Mouse (Mus musculus) heart, postnatal 0 days (tissue): ENCODE data around the gene Dbp. TPM values are rescaled to one million over a fixed set of nuclear protein-coding genes. Genes with fewer than 3 reads are reported as not detected.

ENCODE experiments used
- ATAC-seq: fragments of 200-750 bp; cut with Nextera tagmentation; 2 replicates; pipeline ENCODE4 v1.8.0; 2017; ENCODE audit warnings: low read depth, moderate number of reproducible peaks, moderate library complexity; ENCODE audit not compliant: insufficient read depth
- DNase-seq: peaks from one replicate; pipeline ENCODE4 v3.0.0-alpha.2; 2016; ENCODE audit warnings: low spot score
- H3K27ac ChIP-seq: fragments of 300-500 bp; sonication (generic); 2 replicates; pipeline ENCODE4 v1.5.1; 2014; ENCODE audit warnings: low read depth, mild to moderate bottlenecking
- H3K27me3 ChIP-seq: fragments of 300-500 bp; sonication (generic); 2 replicates; pipeline ENCODE4 v1.6.1; 2014; ENCODE audit warnings: low read length, mixed read lengths; ENCODE audit not compliant: control insufficient read depth, insufficient read depth
- H3K36me3 ChIP-seq: fragments of 300-500 bp; sonication (generic); replicated peaks from 2 replicates; pipeline ENCODE4 v1.6.1; 2014; ENCODE audit warnings: low read length, mixed read lengths; ENCODE audit not compliant: control insufficient read depth, insufficient read depth
- H3K4me1 ChIP-seq: fragments of 300-500 bp; sonication (generic); 2 replicates; pipeline ENCODE4 v1.6.1; 2014; ENCODE audit warnings: antibody characterized with exemption; ENCODE audit not compliant: control insufficient read depth, insufficient read depth
- H3K4me2 ChIP-seq: fragments of 300-500 bp; sonication (generic); 2 replicates; pipeline ENCODE4 v1.6.1; 2014; ENCODE audit warnings: low read depth, mild to moderate bottlenecking, low read length, moderate library complexity
- H3K4me3 ChIP-seq: fragments of 300-500 bp; sonication (generic); 2 replicates; pipeline ENCODE4 v1.5.1; 2014; ENCODE audit warnings: low read depth, low read length
- H3K9ac ChIP-seq: fragments of 300-500 bp; sonication (generic); replicated peaks from 2 replicates; pipeline ENCODE4 v1.6.1; 2014; ENCODE audit warnings: low read depth, low read length, mixed read lengths
- H3K9me3 ChIP-seq: fragments of 300-500 bp; sonication (generic); replicated peaks from 2 replicates; pipeline ENCODE4 v1.6.1; 2016; ENCODE audit warnings: low read length; ENCODE audit not compliant: control insufficient read depth
- CTCF ChIP-seq: IDR thresholded peaks from 2 replicates; pipeline ENCODE4 v1.5.1; 2016; ENCODE audit warnings: antibody characterized with exemption, control low read depth, low read depth
- EP300 ChIP-seq: IDR thresholded peaks from 2 replicates; pipeline ENCODE4 v1.6.1; 2016; ENCODE audit warnings: antibody characterized with exemption, low read depth
- WGBS: fragments of 180-500 bp; shearing (Covaris S2); extraction: QIAGEN DNeasy Blood & Tissue Kit; methylation state at CpG from one replicate; pipeline ENCODE4 v1.1.7; 2014; 5-methylcytosine and 5-hydroxymethylcytosine counted together
- polyA plus RNA-seq: library from polyadenylated mRNA; unstranded; fragments of >200 nt; fragmentation: Nextera tagmentation; extraction: Ambion mirVana; gene quantifications from 2 replicates; pipeline ENCODE4 v1.2.1, GENCODE M21; 2015
- total RNA-seq: library from RNA; depleted of rRNA; stranded (reverse); fragments of >200 nt; gene quantifications from 2 replicates; pipeline ENCODE4 v1.2.3, GENCODE M21; 2014; ENCODE audit warnings: low replicate concordance

Dbp gene
- total and polyA plus RNA-seq, 2 experiments from 2014 or later: 21.9 to 29.3 TPM

DNA sequence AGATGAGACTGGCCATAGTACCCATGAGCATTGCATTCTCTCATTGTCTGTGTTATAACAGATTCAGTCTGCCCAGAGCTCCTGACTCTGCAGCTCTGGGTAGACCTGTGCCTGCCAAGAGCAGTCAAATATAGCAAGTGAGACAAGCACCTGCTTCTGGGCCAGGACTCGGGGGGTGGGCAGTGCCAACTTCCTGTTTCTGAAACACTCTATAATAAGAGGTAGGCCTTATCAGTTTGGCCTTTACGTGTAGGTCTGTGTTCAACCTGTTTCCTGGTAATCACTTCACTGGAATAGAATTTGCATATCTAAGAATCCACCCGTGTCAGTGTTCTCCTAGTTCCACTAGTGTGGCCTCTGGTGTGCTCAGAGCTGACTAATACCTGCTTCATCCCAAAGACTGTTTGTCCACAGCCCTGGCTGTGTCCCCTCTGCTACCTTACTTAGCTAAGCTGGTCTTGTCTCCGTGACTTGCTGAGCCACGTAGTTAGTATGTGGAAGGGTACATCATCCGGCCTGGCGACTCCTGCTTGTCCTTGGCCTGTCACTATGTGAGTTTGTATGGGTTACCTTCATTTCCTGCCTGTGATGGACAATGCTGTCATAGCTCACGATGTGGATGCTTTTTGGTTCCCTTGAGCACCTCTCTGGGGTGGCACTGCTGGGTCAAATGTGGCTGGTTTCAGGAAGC lies 23.7 kb upstream of the Dbp start:
- no peaks in the 10 kb centered on the region for H3K36me3 ChIP-seq
- no peak overlapping the region for H3K4me3 ChIP-seq
- no peaks in the 10 kb centered on the region for H3K9me3 ChIP-seq
- peak overlapping the region; percentile 89 for H3K27ac ChIP-seq
- no peaks in the 10 kb centered on the region for H3K27me3 ChIP-seq
- TF ChIP-seq EP300 (peak; percentile 44; the same call in 1 of the 2 replicates), CTCF (no peak)
- DNase-seq (peak; percentile 87), ATAC-seq (peak; percentile 70)
- no peak overlapping the region for H3K4me2 ChIP-seq
- 39% methylated on average over 8 of the region's 8 CpGs for WGBS
- H3K4me1 ChIP-seq: peaks cover 26% of the 10 kb centered on the region
- no peak overlapping the region; the same call in 1 of the 2 replicates for H3K9ac ChIP-seq

DNA sequence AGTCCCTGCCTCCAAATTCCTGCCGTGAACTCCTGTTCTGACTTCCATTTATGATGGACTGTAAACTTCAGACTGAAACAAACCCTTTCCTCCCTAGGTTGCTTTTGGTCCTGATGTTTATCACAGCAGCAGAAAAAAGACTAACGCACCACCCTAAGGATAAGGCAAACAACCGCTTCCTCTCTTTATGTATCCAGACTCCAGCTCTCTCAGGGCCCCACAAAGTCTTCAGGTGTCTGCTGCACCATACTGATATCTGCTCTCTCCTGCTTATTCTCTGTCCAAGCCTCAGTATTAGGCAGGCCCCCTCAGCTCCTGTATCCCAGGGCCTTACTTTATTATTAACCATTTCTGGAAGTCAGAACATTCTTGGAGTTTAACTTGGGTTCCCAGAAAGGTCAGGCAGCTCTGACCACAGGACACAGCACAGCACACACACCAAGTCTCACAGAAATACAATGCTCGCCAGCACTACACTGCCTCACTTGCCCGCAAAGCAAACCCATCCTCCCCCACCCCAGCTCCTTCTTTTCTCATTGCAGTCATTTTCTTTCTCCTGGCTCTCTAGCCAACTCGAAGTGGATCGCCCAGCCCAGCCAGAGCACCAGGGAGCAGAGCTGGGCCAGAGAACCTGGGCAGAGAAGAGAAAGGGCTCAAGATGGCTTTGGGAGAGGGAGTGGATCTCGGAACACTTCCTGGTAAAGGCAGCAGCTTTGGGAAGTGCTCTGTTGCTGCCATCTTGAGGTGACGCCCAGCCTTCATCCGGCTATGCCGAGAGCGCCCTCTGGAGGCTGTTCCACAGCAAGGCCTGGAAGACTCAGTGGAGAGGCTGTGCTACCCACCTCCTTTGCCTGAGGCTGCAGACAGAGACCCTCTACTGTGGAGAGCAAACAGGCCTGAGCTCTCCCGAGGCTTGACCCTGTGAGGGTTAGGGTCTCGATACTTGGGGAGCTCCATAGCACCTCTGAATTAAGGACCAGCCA lies 22.5 kb upstream of the Dbp start:
- Histone ChIP-seq H3K27me3 (no peaks in the 10 kb centered on the region), H3K4me3 (no peak overlapping the region), H3K4me2 (0 out of 2 replicates have a peak overlapping the region, but pooled peaks have one; percentile 12), H3K27ac (peak overlapping the region; percentile 89), H3K36me3 (no peaks in the 10 kb centered on the region), H3K9ac (no peak overlapping the region), H3K9me3 (no peaks in the 10 kb centered on the region), H3K4me1 (peaks cover 26% of the 10 kb centered on the region)
- peak; percentile 48 for ATAC-seq
- WGBS: 32% methylated on average over 14 of the region's 14 CpGs
- DNase-seq: peak; percentile 86
- TF ChIP-seq EP300 (no peak), CTCF (peak; percentile 99)

DNA sequence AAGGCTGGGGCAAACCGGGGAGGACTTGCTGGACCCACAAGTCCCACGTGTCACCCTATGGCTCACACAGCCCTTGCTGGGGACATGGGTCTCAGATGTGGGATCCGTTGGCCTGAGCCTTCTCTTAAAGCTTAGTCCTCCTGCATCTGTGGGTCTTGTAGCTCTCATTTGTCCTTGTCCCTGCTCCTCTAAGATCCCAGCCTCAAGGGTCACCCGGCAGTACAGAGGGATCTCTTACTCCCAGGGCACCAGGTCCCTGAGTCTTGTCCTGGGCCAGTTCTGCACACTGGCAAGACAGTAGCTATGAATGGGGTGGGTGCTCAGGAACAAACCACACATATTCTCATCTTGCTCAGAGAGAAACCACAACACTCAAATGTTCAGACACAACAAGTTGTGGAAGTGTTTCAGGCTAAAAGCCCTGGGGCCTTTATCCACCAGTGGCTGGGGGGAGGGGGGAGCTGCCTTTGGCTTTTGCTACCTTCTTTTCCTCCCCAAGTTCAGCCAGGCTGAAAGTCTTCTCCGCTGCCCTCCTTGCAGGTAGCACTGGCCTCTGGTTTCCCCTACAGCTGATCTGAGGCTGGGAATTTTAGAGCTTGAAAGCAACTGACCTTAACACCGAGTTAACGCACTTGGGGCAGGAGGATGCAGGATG lies 21.4 kb upstream of the Dbp start, which contains the start of gene Ntn5:
TSS of gene Ntn5 (plus strand) at position 627 of the 655 bp plus-strand sequence.
- no peak within 1 kb of the TSS for H3K9ac ChIP-seq

DNA sequence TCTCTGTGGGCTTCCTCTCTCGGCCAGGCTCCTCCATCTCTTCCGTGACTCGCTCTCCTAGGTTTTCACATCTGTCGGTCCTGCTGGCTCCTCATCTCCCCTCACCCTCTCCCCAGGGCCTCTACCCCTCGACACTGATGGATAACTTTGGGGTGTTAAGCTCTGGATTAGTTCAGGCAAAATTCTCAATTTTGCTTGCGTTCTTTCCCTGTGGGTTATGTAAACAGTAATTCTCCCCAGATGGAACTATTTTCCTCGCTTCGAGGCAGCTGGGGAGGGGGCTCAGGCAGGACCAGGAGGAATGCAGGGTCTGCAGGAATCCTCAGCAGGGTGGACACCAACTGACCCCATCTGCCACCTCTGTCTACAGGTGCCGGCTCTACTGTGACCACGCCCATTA lies 19.1 kb upstream of the Dbp start:
- no peaks in the 10 kb centered on the region for H3K9me3 ChIP-seq
- no peaks in the 10 kb centered on the region for H3K27me3 ChIP-seq
- 65% methylated on average over 10 of the region's 10 CpGs for WGBS
- H3K4me1 ChIP-seq: peaks cover 36% of the 10 kb centered on the region
- H3K27ac ChIP-seq: no peak overlapping the region
- no peak overlapping the region for H3K9ac ChIP-seq
- no peak overlapping the region for H3K4me2 ChIP-seq
- DNase-seq (no peak), ATAC-seq (no peak)
- no peak for TF ChIP-seq CTCF
- no peak for TF ChIP-seq EP300
- H3K4me3 ChIP-seq: no peak overlapping the region
- H3K36me3 ChIP-seq: no peaks in the 10 kb centered on the region

More for the DNA sequence above, 21.4 kb upstream of the Dbp start, which contains the start of gene Ntn5:
- Histone ChIP-seq H3K4me3 (no peak within 1 kb of the TSS), H3K4me1 (peaks cover 26% of the 10 kb centered on the region), H3K36me3 (no peaks in the 10 kb centered on the region), H3K4me2 (no peak within 1 kb of the TSS), H3K27me3 (no peaks in the 10 kb centered on the region), H3K27ac (no peak within 1 kb of the TSS), H3K9me3 (no peaks in the 10 kb centered on the region)
- no peak for DNase-seq
- no peak for ATAC-seq
- no peak for TF ChIP-seq CTCF
- TF ChIP-seq EP300: no peak
- 76% methylated on average over 7 of the region's 7 CpGs for whole genome bisulfite sequencing

DNA sequence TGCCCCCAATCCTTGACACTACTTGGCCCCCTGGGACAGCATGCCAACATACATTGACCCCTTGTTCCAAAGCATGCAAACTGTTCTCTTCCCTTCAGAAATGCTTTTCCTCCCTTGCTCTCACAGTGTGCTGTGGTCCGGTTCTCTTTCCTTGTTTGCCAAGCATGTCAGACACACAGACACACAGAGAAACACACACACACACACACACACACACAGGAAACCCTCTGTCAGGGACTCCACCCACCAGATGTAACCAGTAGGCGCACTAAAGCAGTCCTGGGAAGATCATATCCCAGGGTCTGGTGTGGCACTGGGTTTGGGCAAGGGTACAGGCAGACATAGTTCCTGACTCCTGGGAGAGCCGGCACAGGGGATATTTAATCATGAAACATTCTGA lies 18.0 kb upstream of the Dbp start:
- Histone ChIP-seq H3K4me1 (peaks cover 28% of the 10 kb centered on the region), H3K9ac (no peak overlapping the region), H3K27me3 (no peaks in the 10 kb centered on the region), H3K27ac (no peak overlapping the region), H3K9me3 (no peaks in the 10 kb centered on the region), H3K36me3 (no peaks in the 10 kb centered on the region), H3K4me3 (no peak overlapping the region), H3K4me2 (no peak overlapping the region)
- WGBS: 63% methylated on average over 3 of the region's 3 CpGs
- ATAC-seq (no peak), DNase-seq (no peak)
- TF ChIP-seq EP300: no peak
- TF ChIP-seq CTCF: no peak
